Mouse (Mus musculus): Measurements from ENCODE around the gene Slc45a3.

Gene Slc45a3

GRCm38 (mm10) chr1:131962606-131963084 lies at the start of gene Slc45a3:
Gene Slc45a3 (plus strand): TSS chr1:131962967.
- no peak for DNase-seq

- DNase-seq, result no peak
Measured at GRCm38 (mm10) chr1:131917634-131918033, 45.1 kb upstream of the Slc45a3 start.

GRCm38 (mm10) chr1:131919052-131919451 lies 43.7 kb upstream of the Slc45a3 start:
- DNase-seq, result no peak

GRCm38 (mm10) chr1:131922100-131922499 lies 40.7 kb upstream of the Slc45a3 start:
- DNase-seq, result no peak

DNA sequence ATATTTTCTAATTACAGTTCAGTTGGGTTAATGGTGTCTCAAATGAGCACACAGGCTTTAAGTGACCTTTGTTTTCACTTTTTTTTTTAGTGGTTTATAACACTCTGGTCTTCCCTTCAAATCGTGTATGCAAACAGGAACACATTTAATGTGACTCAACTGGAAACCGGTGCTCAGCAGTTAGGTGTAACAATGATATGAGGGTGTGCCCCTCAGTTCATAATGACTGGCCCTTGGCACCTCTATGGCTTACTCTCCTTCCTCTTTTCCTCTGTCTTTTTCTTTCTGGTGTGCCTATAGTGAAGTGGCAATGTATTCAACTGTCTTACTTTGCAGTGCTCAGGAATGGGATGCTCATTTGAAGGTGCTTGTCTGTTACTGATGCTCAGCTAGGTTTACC lies 29.3 kb upstream of the Slc45a3 start:
- no peak for DNase-seq

DNA sequence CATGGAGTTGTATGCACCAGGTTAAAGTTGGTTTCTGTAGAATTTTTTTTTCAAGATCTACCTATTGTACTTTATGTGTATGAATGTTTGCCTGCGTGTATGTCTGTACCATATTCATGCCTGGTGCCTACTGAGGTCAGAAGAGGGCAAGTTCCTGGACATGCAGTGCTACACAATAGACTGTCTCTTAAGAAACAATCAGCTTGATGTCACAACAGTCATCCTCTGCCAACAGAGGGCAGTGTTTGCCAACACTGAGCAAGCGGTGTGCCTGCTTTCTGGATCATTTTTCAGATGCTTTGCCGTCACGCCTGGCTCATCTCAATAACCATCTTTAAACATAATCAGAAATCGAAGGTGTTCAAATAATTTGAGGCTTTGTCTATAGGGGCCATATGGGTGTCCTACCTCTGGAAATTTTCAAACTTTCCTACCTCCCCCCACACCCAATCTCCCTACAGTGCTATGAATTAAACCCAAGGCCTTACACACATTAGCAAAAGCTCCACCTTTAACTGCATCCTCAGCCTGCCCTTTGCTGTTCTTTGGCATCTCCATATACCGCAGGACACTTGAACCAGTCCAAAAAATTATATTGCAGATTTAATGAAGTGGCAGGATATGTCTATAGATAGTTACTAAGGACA lies 25.0 kb upstream of the Slc45a3 start:
- peak; percentile 43 to 54 for DNase-seq

DNA sequence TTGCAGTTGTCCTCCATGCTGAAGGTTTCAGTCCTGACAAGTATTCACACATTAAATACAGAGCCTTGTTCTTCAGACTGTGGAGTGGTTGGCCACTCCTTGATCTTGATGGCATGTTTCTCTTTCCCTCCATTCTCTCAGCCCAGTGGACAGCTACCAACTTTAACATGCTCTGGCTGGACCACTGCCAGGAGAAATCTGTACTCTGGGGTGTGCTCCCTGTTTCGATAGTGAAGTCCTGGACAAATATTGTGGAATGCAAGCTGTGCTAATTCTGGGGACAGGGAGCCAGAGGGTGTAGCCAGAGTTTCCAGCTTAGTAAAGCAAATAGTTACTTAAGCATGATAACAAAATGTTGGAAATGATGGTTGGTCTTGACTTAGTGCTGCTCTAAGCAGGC lies 24.0 kb upstream of the Slc45a3 start:
- DNase-seq, result no peak

DNA sequence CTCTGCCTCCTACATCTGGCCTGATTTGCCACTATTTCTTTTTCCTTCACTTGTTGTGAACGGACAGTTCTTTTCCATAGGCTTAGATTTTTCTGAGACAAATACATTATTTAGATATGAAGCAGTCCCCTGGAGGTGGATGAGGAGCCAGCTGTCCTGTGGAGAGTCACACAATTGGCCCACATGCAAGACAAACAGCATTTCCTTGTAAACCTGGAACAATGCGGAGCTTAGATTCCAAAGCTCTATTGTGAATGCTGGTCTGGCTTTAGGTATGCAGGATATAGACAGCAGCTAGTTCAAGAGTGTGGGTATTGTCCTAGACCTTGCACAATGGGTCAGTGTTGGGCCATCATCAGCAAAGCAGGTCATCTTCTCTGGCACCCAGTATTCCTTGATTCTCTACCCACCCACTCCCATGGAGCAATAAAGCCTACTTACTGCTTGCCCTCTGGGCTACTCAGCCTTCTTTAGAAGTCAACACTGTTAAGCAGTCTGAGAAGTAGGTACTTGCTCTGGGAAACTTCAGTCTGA lies 22.0 kb upstream of the Slc45a3 start:
- no peak for DNase-seq

- DNase-seq, result no peak
Measured at GRCm38 (mm10) chr1:131941501-131941900, 21.3 kb upstream of the Slc45a3 start.

GRCm38 (mm10) chr1:131942621-131943590 lies 19.9 kb upstream of the Slc45a3 start:
- DNase-seq, result no peak

DNA sequence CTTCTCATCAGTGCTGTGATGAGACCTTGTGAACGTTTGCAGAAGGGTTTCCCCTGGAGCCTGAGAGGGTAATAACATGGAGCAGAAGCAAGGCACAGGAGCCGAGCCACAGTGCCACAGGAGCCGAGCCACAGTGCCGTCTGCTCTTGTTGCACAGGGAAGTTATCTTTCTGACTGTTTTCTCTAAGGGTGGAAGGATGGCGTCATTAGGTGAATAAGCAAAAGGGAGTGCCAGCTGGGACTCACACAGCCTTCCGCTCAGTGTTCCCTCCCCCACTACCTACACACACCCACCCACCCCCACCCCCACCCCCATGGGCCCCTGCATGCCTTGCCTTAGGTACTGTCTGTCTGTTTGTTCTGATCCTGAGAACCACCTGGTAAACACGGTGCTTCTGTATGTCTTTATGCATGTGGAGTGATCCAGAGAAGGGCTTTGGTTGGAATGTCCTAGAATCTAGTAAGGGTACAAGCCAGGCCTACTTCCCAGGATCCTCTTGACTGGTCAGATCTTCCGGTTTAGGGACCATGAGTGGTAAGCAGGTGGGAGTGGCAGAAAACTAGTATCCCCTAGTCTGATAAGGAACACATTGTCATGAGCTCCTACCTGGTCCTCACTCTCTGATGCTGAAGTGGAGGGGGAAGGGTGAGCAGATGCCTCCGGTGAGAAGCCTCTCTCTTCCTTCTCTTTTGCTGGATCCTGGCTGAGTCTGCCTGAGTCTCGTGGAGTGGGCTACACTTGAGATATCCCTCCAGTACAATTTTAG lies 16.9 kb upstream of the Slc45a3 start:
- no peak for DNase-seq

- DNase-seq, result no peak
Measured at GRCm38 (mm10) chr1:131946462-131947215, 16.1 kb upstream of the Slc45a3 start.

GRCm38 (mm10) chr1:131947997-131948525 lies 14.7 kb upstream of the Slc45a3 start:
- no peak for DNase-seq

GRCm38 (mm10) chr1:131954242-131954865 lies 8.4 kb upstream of the Slc45a3 start:
- DNase-seq, result peak in 1 of 2 experiments; percentile 36

GRCm38 (mm10) chr1:131955131-131955757 lies 7.5 kb upstream of the Slc45a3 start:
- no peak for DNase-seq

DNA sequence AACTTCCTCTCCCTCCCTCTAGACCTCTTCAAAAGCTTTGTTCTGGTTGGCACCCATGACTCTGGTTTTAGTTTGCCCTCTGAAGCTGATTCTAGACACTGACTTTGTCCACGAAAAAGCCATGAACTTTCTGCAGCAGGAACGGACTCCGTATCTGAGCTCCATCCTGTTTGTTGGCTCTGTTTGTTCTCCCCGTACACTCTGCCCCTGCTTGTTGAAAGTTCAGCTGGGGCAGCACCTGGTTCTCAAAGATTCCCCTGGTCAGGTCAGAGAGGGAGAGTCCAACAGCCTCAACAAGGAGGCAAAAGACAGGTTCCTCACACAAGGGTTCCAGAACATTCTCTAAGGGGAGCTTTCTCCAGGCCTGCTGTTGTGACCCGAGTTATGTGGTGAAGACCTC lies 5.4 kb upstream of the Slc45a3 start:
- DNase-seq, result no peak

DNA sequence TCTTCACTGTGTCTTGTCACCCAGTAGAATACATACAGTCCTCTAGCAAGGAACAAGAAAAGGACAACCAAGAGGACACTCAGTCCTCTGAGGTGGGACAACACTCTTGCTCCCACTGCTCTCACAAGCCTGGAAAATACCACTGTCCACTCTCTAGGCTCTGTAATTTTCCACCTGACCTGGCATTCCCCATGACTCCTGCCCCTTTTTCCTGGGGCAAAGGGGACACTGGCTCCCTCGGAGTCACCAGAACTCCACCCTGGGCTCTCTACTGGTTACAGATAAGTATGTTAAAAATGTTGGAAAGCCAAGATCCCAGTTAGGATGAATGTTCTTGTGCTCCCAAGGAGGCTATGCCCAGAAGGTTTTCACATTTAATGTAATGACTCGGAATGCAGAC lies 1.8 kb upstream of the Slc45a3 start:
- no peak for DNase-seq

GRCm38 (mm10) chr1:131963085-131963951 lies 551 bp downstream of the Slc45a3 start:
- DNase-seq, result peak in 1 of 2 experiments; percentile 44

DNA sequence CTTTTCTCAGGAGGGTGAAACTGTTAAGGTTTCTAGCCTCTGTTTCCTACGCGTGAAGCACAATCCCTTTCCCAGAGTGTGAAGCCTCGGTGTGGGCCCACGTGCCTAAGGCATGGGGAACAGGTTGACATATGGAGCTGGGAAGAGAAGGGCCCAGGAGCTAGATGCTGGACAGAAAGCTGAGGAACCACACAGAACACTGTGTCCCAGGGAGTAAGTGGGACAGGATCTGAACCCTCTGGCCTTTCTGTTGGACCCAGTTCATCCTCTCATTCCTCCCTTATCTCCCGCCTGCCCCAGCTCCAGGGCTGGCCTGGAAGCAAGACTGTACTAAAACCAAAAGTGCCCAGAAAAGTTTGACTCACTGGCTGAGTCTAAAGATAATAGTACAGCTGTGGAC lies 1.3 kb downstream of the Slc45a3 start:
- no peak for DNase-seq

- DNase-seq, result no peak
Measured at GRCm38 (mm10) chr1:131964580-131964979, 1.8 kb downstream of the Slc45a3 start.
